Mouse (Mus musculus): ENCODE data around the gene Bmper.

The Bmper gene

GRCm38 (mm10) chr9:23442168-23442567, 219.3 kb downstream of the Bmper start:
- DNase-seq = no peak

GRCm38 (mm10) chr9:23444975-23445374, 222.1 kb downstream of the Bmper start:
- DNase-seq = no peak

DNA sequence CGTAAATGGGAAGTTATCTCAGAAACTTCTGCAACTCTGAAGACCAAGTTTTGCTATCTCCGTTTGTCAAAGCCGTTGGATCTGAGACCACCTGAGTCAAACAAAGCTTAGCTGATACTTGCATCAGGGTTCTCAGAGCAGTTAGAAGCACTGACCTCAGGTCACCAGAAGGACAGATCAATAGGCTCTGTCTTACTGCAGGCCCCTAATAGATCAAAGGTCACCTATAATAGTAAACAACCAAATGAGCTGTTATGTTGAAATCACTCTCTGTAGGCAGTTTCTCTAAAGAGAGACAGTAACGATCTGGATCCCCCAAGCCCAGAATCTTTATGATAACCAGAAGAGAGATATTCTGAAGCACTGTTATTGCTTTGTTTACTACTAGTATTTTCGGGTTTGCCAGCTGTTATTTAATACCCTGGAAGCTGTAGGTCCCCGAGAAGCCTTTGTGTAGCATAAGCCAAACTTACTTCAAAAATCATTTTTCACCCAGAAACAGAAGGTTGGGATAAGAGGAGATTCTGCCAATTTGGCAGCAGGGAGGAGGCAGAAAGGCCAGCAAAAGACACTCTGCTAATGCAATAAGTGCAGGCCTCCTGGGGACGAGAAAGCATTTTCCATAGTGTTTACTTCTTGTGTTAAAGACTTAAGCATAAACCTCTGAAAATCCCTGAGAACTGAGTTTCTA, 224.5 kb downstream of the Bmper start:
- no peak for DNase-seq

DNA sequence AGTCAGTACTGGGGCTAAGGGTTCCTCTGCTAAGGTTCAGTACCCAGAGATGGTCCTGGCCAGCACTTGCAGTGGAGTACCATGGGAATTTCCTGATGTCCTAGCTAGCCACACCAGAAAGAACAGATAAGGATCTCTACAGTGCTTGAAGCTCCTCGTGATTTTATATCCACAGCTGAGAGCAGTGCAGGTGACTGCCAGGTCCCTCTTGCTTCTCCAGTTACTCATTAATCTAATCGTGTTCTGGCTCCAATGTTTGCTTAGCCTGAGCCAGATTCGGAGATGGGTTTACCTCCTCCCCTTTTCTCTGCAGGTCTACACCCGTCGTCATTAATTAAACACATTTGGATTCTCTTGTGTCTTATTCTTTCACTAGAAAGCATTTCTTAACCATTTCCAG, 230.4 kb downstream of the Bmper start:
- peak; percentile 14 to 55 for DNase-seq

GRCm38 (mm10) chr9:23457186-23457585, 234.3 kb downstream of the Bmper start:
- no peak for DNase-seq

DNA sequence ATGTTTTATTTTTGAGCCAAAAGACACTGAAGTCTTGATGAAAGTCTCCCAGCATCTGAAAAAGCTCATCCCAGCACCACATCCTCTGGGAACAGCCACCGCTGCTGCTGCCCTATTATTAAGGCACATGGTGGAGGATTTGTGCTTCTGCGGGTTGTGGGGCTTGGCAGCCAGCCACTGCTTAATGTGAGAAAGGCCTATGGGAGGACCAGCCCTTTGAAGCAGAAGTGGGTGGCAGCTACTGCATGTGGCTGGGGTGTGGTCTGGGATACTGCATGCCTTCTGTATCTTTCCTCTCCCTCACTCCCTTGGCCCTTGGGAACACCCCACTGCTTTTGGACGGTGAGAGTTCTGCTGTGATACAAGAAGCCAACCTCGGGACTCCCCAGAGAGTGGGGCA, 237.8 kb downstream of the Bmper start:
- no peak for DNase-seq

GRCm38 (mm10) chr9:23462949-23463608, 240.2 kb downstream of the Bmper start:
- DNase-seq = no peak

DNA sequence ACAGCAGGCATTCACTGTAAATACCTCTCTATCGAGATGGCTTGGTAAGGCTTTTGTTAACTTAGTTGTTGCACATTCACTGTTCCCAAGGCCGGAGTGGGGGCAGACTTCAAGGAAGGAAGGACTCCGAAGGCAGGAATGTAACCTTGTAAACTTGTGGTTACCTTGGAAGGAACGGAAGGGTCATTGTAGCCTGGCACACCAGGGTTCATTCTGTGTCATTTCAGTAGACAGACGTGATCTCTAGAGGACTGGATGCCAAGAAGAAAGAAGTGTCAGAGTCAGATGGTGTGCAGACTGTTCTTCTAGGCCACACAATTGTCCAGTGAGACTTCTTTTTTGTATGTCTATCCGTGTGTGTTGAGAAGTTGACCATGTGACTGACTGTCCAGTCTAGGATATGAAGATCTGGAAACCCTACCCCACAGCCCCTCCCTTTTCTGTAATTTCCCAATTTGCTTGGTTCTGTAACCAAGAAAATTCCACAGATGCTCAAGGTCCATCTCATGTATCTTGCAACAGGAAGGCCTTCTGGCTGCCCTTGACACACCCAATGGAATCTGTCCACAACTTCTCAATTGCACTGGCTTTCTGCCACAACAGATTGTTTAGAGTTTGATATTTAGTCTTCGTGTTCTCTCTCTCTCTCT, 242.2 kb downstream of the Bmper start:
- peak in 1 of 2 experiments; percentile 6 for DNase-seq

- peak; percentile 15 to 18 for DNase-seq
Measured at GRCm38 (mm10) chr9:23469886-23470285, 247.0 kb downstream of the Bmper start.

- DNase-seq = no peak
Measured at GRCm38 (mm10) chr9:23485851-23486250, 263.0 kb downstream of the Bmper start.

GRCm38 (mm10) chr9:23486725-23487378, 264.0 kb downstream of the Bmper start:
- no peak for DNase-seq

DNA sequence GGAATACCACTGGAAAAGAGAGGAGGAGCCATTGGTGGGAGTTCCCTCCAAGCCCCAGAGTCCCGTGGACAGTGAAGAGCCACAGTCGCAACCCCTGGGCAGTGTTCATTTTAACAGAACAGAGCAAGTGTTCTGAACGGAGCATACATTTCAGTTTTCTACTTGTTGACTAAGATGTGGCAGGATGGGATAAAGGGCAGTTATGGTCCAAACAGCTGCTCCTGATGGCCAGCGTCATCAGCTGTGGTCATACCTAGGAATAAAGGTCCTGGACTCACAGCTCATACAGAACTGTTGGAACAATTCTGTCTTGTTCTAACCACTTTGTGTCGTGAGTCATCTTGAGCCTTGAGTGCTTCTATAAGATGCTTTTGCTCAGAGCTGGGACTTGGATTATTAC, 265.4 kb downstream of the Bmper start:
- DNase-seq = no peak

GRCm38 (mm10) chr9:23495400-23495799, 272.5 kb downstream of the Bmper start:
- no peak for DNase-seq

DNA sequence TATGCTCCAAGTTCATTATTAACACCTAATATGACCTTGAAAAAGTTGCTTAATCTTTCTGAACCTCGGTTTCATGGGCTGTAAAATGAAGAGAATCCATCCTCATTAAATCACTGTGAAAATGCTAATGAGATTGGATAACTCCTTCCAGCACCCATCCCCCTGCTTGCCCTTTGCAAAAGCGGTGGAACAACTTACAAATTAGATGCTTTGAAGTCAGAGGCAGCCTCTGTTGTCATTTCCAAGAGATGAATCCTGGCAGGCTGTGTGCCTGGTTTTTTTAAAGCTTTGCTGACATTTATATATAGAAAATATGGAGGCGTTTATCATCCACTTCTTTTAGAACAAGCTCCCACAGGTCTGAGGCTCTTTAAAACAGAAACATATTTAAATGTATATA, 274.8 kb downstream of the Bmper start:
- DNase-seq = no peak

GRCm38 (mm10) chr9:23533870-23534269, 311.0 kb downstream of the Bmper start:
- no peak for DNase-seq

Measured in kidney, adult 8-10 months (tissue).